Comparison of ENCODE assay signal across 11 mouse cellular contexts in the genomic region with DNA sequence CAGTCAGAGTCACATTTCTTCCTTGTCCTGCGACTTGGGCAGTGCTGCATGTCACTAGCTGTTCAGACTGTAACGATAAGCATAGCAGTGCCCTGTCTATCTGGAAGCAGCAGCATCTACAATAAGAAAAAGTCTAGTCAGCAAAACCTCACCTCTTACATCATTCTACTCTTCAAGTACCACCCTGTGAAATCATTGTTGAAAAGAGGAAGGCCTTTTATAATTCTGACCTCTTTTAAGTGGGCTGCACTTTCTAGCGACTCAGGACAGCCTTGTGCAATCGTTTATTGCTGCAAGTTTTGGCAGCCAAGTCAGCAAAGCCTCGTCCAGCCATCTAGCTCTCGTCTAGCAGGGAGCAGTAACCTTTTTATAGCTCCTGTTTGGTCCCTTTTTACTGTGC.
DNase-seq lines count a peak whose midpoint lies in the region; ATAC-seq lines count a peak whose summit lies in the region.
"Had no signal": no experiment of that assay in that cellular context is flagged by ENCODE, and none has a peak within 500 bp of the region (broad histone marks: within the 10 kb centered on the region; RNA-seq: fewer than 3 reads in every experiment).

No protein-coding gene starts in this region.

- no peak overlapping the region for H3K4me2 ChIP-seq in liver, embryonic 16.5 days (ENCODE audit: low read depth, low read length)
- H3K4me2 ChIP-seq in liver, embryonic 11.5 days = no peak overlapping the region
- H3K4me2 ChIP-seq: limb, embryonic 13.5 days had no signal

- no peak for DNase-seq in liver, embryonic 11.5 days (ENCODE audit: low spot score)
- peak; percentile 57 to 66 for DNase-seq in heart, postnatal 14 days
- DNase-seq in monocyte, adult 2 months (ENCODE audit: low read depth in 1 of 2, low spot score in 2 of 2) = peak; percentile 8 to 24
- no peak for DNase-seq in right cerebral cortex, postnatal 14 days
- DNase-seq in embryo, embryonic 11 days = no peak
- DNase-seq: cerebellum, adult 9-10 months had no signal

- 22% methylated on average over 6 of the region's 6 CpGs for WGBS in liver, embryonic 16.5 days (ENCODE audit: insufficient replicate concordance)
- 58% methylated on average over 6 of the region's 6 CpGs for WGBS in liver, embryonic 11.5 days

- H3K36me3 ChIP-seq in liver, embryonic 16.5 days (ENCODE audit: control insufficient read depth, insufficient read depth) = no peaks in the 10 kb centered on the region
- H3K36me3 ChIP-seq in liver, embryonic 11.5 days (ENCODE audit: control insufficient read depth, insufficient read depth, low read length) = no peaks in the 10 kb centered on the region

- no peak overlapping the region for H3K4me3 ChIP-seq in liver, embryonic 16.5 days (ENCODE audit: low read depth, low read length)
- H3K4me3 ChIP-seq in liver, embryonic 11.5 days (ENCODE audit: low read depth, low read length) = no peak overlapping the region
- H3K4me3 ChIP-seq: erythroblast, embryonic 14.5 days; limb, embryonic 13.5 days had no signal

- H3K27ac ChIP-seq in liver, embryonic 16.5 days (ENCODE audit: low read length) = no peak overlapping the region
- no peak overlapping the region for H3K27ac ChIP-seq in liver, embryonic 11.5 days (ENCODE audit: low read depth, low read length)
- H3K27ac ChIP-seq: limb, embryonic 13.5 days had no signal

- peak; percentile 45; the same call in 1 of the 2 replicates for ATAC-seq in liver, embryonic 16.5 days (ENCODE audit: low read depth)
- no peak for ATAC-seq in liver, embryonic 11.5 days (replicated peaks; ENCODE audit: low FRiP score)
- ATAC-seq in common myeloid progenitor, adult 5-6 weeks (replicated peaks; ENCODE audit: low read depth, poor library complexity, severe bottlenecking) = peak; percentile 72
- ATAC-seq: Patski had no signal

- intact Hi-C loops in heart, postnatal 14 days (cut with DNase I) = no loop called here

- no peaks in the 10 kb centered on the region for H3K4me1 ChIP-seq in liver, embryonic 16.5 days (ENCODE audit: control insufficient read depth, low read depth, low read length)
- no peaks in the 10 kb centered on the region for H3K4me1 ChIP-seq in liver, embryonic 11.5 days (replicated peaks; ENCODE audit: control insufficient read depth, insufficient read depth, low read length)

- no peaks in the 10 kb centered on the region for H3K9me3 ChIP-seq in liver, embryonic 16.5 days (replicated peaks; ENCODE audit: control insufficient read depth, low read length)
- H3K9me3 ChIP-seq in liver, embryonic 11.5 days (ENCODE audit: control insufficient read depth, low read length) = no peaks in the 10 kb centered on the region
- H3K9me3 ChIP-seq: limb, embryonic 13.5 days had no signal

- no peak overlapping the region for H3K9ac ChIP-seq in liver, embryonic 16.5 days (ENCODE audit: low read depth, low read length)
- H3K9ac ChIP-seq in liver, embryonic 11.5 days (ENCODE audit: low read depth, low read length) = no peak overlapping the region
- H3K9ac ChIP-seq: limb, embryonic 13.5 days had no signal

- H3K27me3 ChIP-seq in liver, embryonic 16.5 days (ENCODE audit: control insufficient read depth, insufficient read depth, low read depth, low read length) = no peaks in the 10 kb centered on the region
- H3K27me3 ChIP-seq in liver, embryonic 11.5 days (replicated peaks; ENCODE audit: control insufficient read depth, insufficient read depth, low read length) = no peaks in the 10 kb centered on the region
- H3K27me3 ChIP-seq: limb, embryonic 13.5 days; Patski had no signal

Comparison
In these comparisons a context has a peak if more than half of its experiments do, and no peak if none do; other contexts are left out.
1. DNase-seq: peak in heart, postnatal 14 days (2 of 2) and monocyte, adult 2 months (2 of 2); none in liver, embryonic 11.5 days (single experiment), right cerebral cortex, postnatal 14 days (single experiment) and embryo, embryonic 11 days (single experiment).